Mouse (Mus musculus): ENCODE data around the gene Cacng7.

DNA sequence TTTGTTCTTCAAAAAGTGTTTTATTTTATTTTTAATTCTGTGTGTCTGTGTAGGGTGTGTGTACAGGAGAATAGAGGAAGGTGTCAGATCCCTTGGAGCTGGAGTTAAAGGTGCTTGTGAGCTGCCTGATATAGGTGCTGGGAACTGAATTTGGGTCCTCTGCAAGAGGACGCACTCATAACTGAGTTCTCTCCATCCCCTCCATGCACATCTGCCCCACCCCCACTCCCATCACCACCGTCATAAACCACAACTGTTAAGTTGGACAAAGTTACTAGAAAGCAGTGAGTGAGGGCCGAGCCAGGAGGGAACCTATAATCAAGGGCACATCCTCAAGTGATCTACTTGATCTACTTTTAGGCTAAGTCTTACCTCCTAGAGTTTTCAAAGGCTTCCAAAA lies 11.1 kb downstream of the Cacng7 start:
- TF ChIP-seq CTCF (IDR thresholded peaks at IDR 0.05; ENCODE audit: low read depth) (no peak), EP300 (optimal IDR thresholded peaks at IDR 0.05) (no peak)
